Mouse (Mus musculus) kidney, embryonic 14.5 days (tissue): ENCODE data around the gene Snx5. TPM values are rescaled to one million over a fixed set of nuclear protein-coding genes. Genes with fewer than 3 reads are reported as not detected.

Experiments used
- ATAC-seq: fragments of 200-750 bp; cut with Nextera tagmentation; 2 replicates; pipeline ENCODE4 v1.8.0; 2017; ENCODE audit warnings: moderate number of reproducible peaks, mild to moderate bottlenecking, moderate TSS enrichment, moderate library complexity; ENCODE audit not compliant: low FRiP score, low TSS enrichment
- H3K27ac ChIP-seq: fragments of 300-500 bp; sonication (generic); 2 replicates; pipeline ENCODE4 v1.5.1; 2014; ENCODE audit warnings: low read depth, mild to moderate bottlenecking, low read length, moderate library complexity, mixed read lengths
- H3K27me3 ChIP-seq: fragments of 300-500 bp; sonication (generic); 2 replicates; pipeline ENCODE4 v1.6.1; 2014; ENCODE audit warnings: mild to moderate bottlenecking, low read length; ENCODE audit not compliant: control insufficient read depth, insufficient read depth
- H3K36me3 ChIP-seq: fragments of 300-500 bp; sonication (generic); 2 replicates; pipeline ENCODE4 v1.6.1; 2014; ENCODE audit warnings: low read length, mixed read lengths; ENCODE audit not compliant: control insufficient read depth, insufficient read depth
- H3K4me1 ChIP-seq: fragments of 300-500 bp; sonication (generic); 2 replicates; pipeline ENCODE4 v1.6.1; 2014; ENCODE audit warnings: low read length, mixed read lengths; ENCODE audit not compliant: control insufficient read depth, insufficient read depth
- H3K4me2 ChIP-seq: fragments of 300-500 bp; sonication (generic); replicated peaks from 2 replicates; pipeline ENCODE4 v1.6.1; 2014; ENCODE audit warnings: low read depth, mild to moderate bottlenecking, low read length
- H3K4me3 ChIP-seq: fragments of 300-500 bp; sonication (generic); 2 replicates; pipeline ENCODE4 v1.5.1; 2014; ENCODE audit warnings: mild to moderate bottlenecking, low read length
- H3K9ac ChIP-seq: fragments of 300-500 bp; sonication (generic); 2 replicates; pipeline ENCODE4 v1.6.1; 2014; ENCODE audit warnings: low read depth, mild to moderate bottlenecking, low read length, moderate library complexity
- H3K9me3 ChIP-seq: fragments of 300-500 bp; sonication (generic); 2 replicates; pipeline ENCODE4 v1.6.1; 2016; ENCODE audit warnings: low read length; ENCODE audit not compliant: control insufficient read depth
- WGBS: fragments of 180-500 bp; shearing (Covaris S2); extraction: QIAGEN DNeasy Blood & Tissue Kit; methylation state at CpG from one replicate; pipeline ENCODE4 v1.1.7; 2014; 5-methylcytosine and 5-hydroxymethylcytosine counted together
- polyA plus RNA-seq: library from polyadenylated mRNA; unstranded; fragments of >200 nt; fragmentation: Nextera tagmentation; extraction: Ambion mirVana; gene quantifications from 2 replicates; pipeline ENCODE4 v1.2.1, GENCODE M21; 2014

Gene Snx5
- polyA plus RNA-seq, 1 experiment from 2014 or later = 155 TPM

- under 1% methylated on average over 11 of the region's 11 CpGs for WGBS
- Histone ChIP-seq H3K4me2 (peak overlapping the region; percentile 72), H3K27ac (no peak overlapping the region), H3K4me3 (peak overlapping the region; percentile 95), H3K36me3 (peaks cover 12% of the 10 kb centered on the region; the same call in 1 of the 2 replicates), H3K9me3 (no peaks in the 10 kb centered on the region), H3K9ac (peak overlapping the region; percentile 98), H3K27me3 (no peaks in the 10 kb centered on the region), H3K4me1 (peaks cover 37% of the 10 kb centered on the region)
- no peak for ATAC-seq
Measured at GRCm38 (mm10) chr2:144269306-144269650, 1.4 kb downstream of the Snx5 start.

GRCm38 (mm10) chr2:144268446-144269305, 2.0 kb downstream of the Snx5 start:
- ATAC-seq = no peak
- WGBS = 4% methylated on average over 6 of the region's 6 CpGs
- no peaks in the 10 kb centered on the region for H3K9me3 ChIP-seq
- peaks cover 37% of the 10 kb centered on the region for H3K4me1 ChIP-seq
- peak overlapping the region; percentile 98; the same call in 1 of the 2 replicates for H3K9ac ChIP-seq
- no peak overlapping the region for H3K27ac ChIP-seq
- peak overlapping the region; percentile 95 for H3K4me3 ChIP-seq
- peaks cover 17% of the 10 kb centered on the region; the same call in 1 of the 2 replicates for H3K36me3 ChIP-seq
- peak overlapping the region; percentile 72 for H3K4me2 ChIP-seq
- no peaks in the 10 kb centered on the region for H3K27me3 ChIP-seq

GRCm38 (mm10) chr2:144267731-144268015, 3.0 kb downstream of the Snx5 start:
- 33% methylated on average over 1 of the region's 1 CpGs for WGBS
- H3K9me3 ChIP-seq = no peaks in the 10 kb centered on the region
- H3K27ac ChIP-seq = no peak overlapping the region
- peak overlapping the region; percentile 95; the same call in 1 of the 2 replicates for H3K4me3 ChIP-seq
- no peak for ATAC-seq
- H3K4me2 ChIP-seq = peak overlapping the region; percentile 72
- H3K36me3 ChIP-seq = peaks cover 19% of the 10 kb centered on the region; the same call in 1 of the 2 replicates
- no peaks in the 10 kb centered on the region for H3K27me3 ChIP-seq
- H3K9ac ChIP-seq = peak overlapping the region; percentile 98; the same call in 1 of the 2 replicates
- peaks cover 37% of the 10 kb centered on the region for H3K4me1 ChIP-seq

GRCm38 (mm10) chr2:144267004-144267730, 3.5 kb downstream of the Snx5 start:
- Histone ChIP-seq H3K27ac (no peak overlapping the region), H3K4me1 (peaks cover 37% of the 10 kb centered on the region), H3K36me3 (peaks cover 19% of the 10 kb centered on the region; the same call in 1 of the 2 replicates), H3K27me3 (no peaks in the 10 kb centered on the region), H3K4me3 (peak overlapping the region; percentile 95; the same call in 1 of the 2 replicates), H3K9me3 (no peaks in the 10 kb centered on the region), H3K4me2 (peak overlapping the region; percentile 72), H3K9ac (no peak overlapping the region)
- 62% methylated on average over 5 of the region's 5 CpGs for WGBS
- ATAC-seq = no peak

GRCm38 (mm10) chr2:144265916-144266683, 4.6 kb downstream of the Snx5 start:
- peak overlapping the region; percentile 13; the same call in 1 of the 2 replicates for H3K4me2 ChIP-seq
- no peak overlapping the region for H3K9ac ChIP-seq
- no peak overlapping the region for H3K4me3 ChIP-seq
- H3K27me3 ChIP-seq = no peaks in the 10 kb centered on the region
- WGBS = 62% methylated on average over 4 of the region's 4 CpGs
- H3K9me3 ChIP-seq = no peaks in the 10 kb centered on the region
- H3K36me3 ChIP-seq = peaks cover 27% of the 10 kb centered on the region
- no peak overlapping the region for H3K27ac ChIP-seq
- peaks cover 37% of the 10 kb centered on the region for H3K4me1 ChIP-seq
- ATAC-seq = no peak

DNA sequence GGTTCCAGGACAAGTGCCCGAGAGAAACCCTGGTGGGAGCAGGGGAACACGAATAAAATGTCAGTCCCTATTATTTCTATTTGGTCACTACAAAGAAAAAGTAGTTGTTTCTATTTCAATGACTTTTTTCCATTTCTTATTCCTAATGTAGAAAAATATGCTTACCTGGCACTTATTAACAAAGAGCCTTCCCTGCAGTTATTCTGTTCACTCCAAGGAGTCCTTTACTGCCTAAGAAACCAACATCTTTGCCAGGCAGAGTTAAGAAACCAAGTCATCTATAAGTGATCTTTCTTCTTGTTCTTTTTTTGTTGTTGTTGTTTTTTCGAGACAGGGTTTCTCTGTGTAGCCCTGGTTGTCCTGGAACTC, 5.6 kb downstream of the Snx5 start:
- H3K4me1 ChIP-seq = peaks cover 37% of the 10 kb centered on the region
- no peaks in the 10 kb centered on the region for H3K27me3 ChIP-seq
- 75% methylated on average over 3 of the region's 3 CpGs for WGBS
- no peak overlapping the region for H3K4me2 ChIP-seq
- 0 out of 2 replicates have a peak overlapping the region, but pooled peaks have one; percentile 11 for H3K27ac ChIP-seq
- H3K36me3 ChIP-seq = peaks cover 37% of the 10 kb centered on the region
- ATAC-seq = no peak
- no peaks in the 10 kb centered on the region for H3K9me3 ChIP-seq
- no peak overlapping the region for H3K9ac ChIP-seq
- H3K4me3 ChIP-seq = no peak overlapping the region

GRCm38 (mm10) chr2:144264398-144265119, 6.1 kb downstream of the Snx5 start:
- Histone ChIP-seq H3K4me3 (no peak overlapping the region), H3K27me3 (no peaks in the 10 kb centered on the region), H3K9ac (no peak overlapping the region), H3K4me2 (no peak overlapping the region), H3K4me1 (peaks cover 37% of the 10 kb centered on the region), H3K9me3 (no peaks in the 10 kb centered on the region), H3K27ac (0 out of 2 replicates have a peak overlapping the region, but pooled peaks have one; percentile 11), H3K36me3 (peaks cover 41% of the 10 kb centered on the region)
- 66% methylated on average over 5 of the region's 5 CpGs for WGBS
- no peak for ATAC-seq

- Histone ChIP-seq H3K4me1 (peaks cover 23% of the 10 kb centered on the region), H3K27me3 (no peaks in the 10 kb centered on the region), H3K4me2 (no peak overlapping the region), H3K9me3 (no peaks in the 10 kb centered on the region), H3K4me3 (no peak overlapping the region), H3K36me3 (peaks cover 58% of the 10 kb centered on the region), H3K27ac (no peak overlapping the region), H3K9ac (no peak overlapping the region)
- 84% methylated on average over 2 of the region's 2 CpGs for WGBS
- ATAC-seq = no peak
Measured at GRCm38 (mm10) chr2:144262837-144263236, 7.9 kb downstream of the Snx5 start.
